Mouse (Mus musculus) hindbrain, embryonic 11.5 days (tissue): ENCODE data around the gene Anxa9. TPM values are rescaled to one million over a fixed set of nuclear protein-coding genes. Genes with fewer than 3 reads are reported as not detected.

ENCODE experiments used
- ATAC-seq: fragments of 200-750 bp; cut with Nextera tagmentation; 2 replicates; pipeline ENCODE4 v1.8.0; 2017; ENCODE audit warnings: mild to moderate bottlenecking, moderate TSS enrichment, moderate library complexity; ENCODE audit not compliant: low FRiP score
- DNase-seq: peaks from one replicate; pipeline ENCODE4 v3.0.0-alpha.2; 2015; ENCODE audit warnings: low spot score
- H3K27ac ChIP-seq: fragments of 300-500 bp; sonication (generic); 2 replicates; pipeline ENCODE4 v1.5.1; 2014; ENCODE audit warnings: mild to moderate bottlenecking, low read depth, low read length
- H3K27me3 ChIP-seq: fragments of 300-500 bp; sonication (generic); 2 replicates; pipeline ENCODE4 v1.6.1; 2014; ENCODE audit warnings: mild to moderate bottlenecking, low read length, moderate library complexity, mixed read lengths; ENCODE audit not compliant: control insufficient read depth, insufficient read depth
- H3K36me3 ChIP-seq: fragments of 300-500 bp; sonication (generic); 2 replicates; pipeline ENCODE4 v1.6.1; 2014; ENCODE audit warnings: mild to moderate bottlenecking, low read length, moderate library complexity, mixed read lengths; ENCODE audit not compliant: control insufficient read depth, insufficient read depth
- H3K4me1 ChIP-seq: fragments of 300-500 bp; sonication (generic); replicated peaks from 2 replicates; pipeline ENCODE4 v1.6.1; 2014; ENCODE audit warnings: low read length, mixed read lengths; ENCODE audit not compliant: control insufficient read depth, insufficient read depth
- H3K4me2 ChIP-seq: fragments of 300-500 bp; sonication (generic); replicated peaks from 2 replicates; pipeline ENCODE4 v1.6.1; 2014; ENCODE audit warnings: mild to moderate bottlenecking, low read depth, low read length
- H3K4me3 ChIP-seq: fragments of 300-500 bp; sonication (generic); 2 replicates; pipeline ENCODE4 v1.5.1; 2014; ENCODE audit warnings: low read depth, low read length
- H3K9ac ChIP-seq: fragments of 300-500 bp; sonication (generic); 2 replicates; pipeline ENCODE4 v1.6.1; 2014; ENCODE audit warnings: low read depth, low read length
- H3K9me3 ChIP-seq: fragments of 300-500 bp; sonication (generic); 2 replicates; pipeline ENCODE4 v1.6.1; 2016; ENCODE audit warnings: low read length; ENCODE audit not compliant: control insufficient read depth
- WGBS: fragments of 180-500 bp; shearing (Covaris S2); extraction: QIAGEN DNeasy Blood & Tissue Kit; methylation state at CpG from one replicate; pipeline ENCODE4 v1.1.7; 2014; 5-methylcytosine and 5-hydroxymethylcytosine counted together
- polyA plus RNA-seq: library from polyadenylated mRNA; unstranded; fragments of >200 nt; fragmentation: Nextera tagmentation; extraction: Ambion mirVana; gene quantifications from 2 replicates; pipeline ENCODE4 v1.2.1, GENCODE M21; 2014

Anxa9 gene
- polyA plus RNA-seq, 1 experiment from 2014 or later: 1.6 TPM

GRCm38 (mm10) chr3:95256931-95257330, 50.0 kb downstream of the Anxa9 start:
- ATAC-seq: no peak
- Histone ChIP-seq H3K27ac (no peak overlapping the region), H3K9me3 (no peaks in the 10 kb centered on the region), H3K4me3 (no peak overlapping the region), H3K9ac (no peak overlapping the region), H3K4me2 (no peak overlapping the region), H3K36me3 (0 out of 2 replicates have a peak, but pooled peaks cover 2% of the 10 kb centered on the region), H3K4me1 (no peaks in the 10 kb centered on the region), H3K27me3 (no peaks in the 10 kb centered on the region)
- DNase-seq: no peak
- 83% methylated on average over 5 of the region's 5 CpGs for WGBS

GRCm38 (mm10) chr3:95250783-95251424, 56.1 kb downstream of the Anxa9 start, which contains the start of gene Bnipl:
TSS of gene Bnipl (minus strand) at chr3:95251193.
- Histone ChIP-seq H3K27me3 (no peaks in the 10 kb centered on the region), H3K4me1 (no peaks in the 10 kb centered on the region), H3K9me3 (no peaks in the 10 kb centered on the region), H3K36me3 (0 out of 2 replicates have a peak, but pooled peaks cover 2% of the 10 kb centered on the region), H3K4me2 (no peak within 1 kb of the TSS), H3K4me3 (no peak within 1 kb of the TSS), H3K9ac (no peak within 1 kb of the TSS), H3K27ac (no peak within 1 kb of the TSS)
- ATAC-seq (no peak), DNase-seq (no peak)
- WGBS: 60% methylated on average over 7 of the region's 7 CpGs

- Histone ChIP-seq H3K9ac (no peak overlapping the region), H3K4me2 (no peak overlapping the region), H3K9me3 (no peaks in the 10 kb centered on the region), H3K4me3 (no peak overlapping the region), H3K4me1 (no peaks in the 10 kb centered on the region), H3K27ac (no peak overlapping the region), H3K36me3 (0 out of 2 replicates have a peak, but pooled peaks cover 2% of the 10 kb centered on the region), H3K27me3 (no peaks in the 10 kb centered on the region)
- DNase-seq (no peak), ATAC-seq (no peak)
- 80% methylated on average over 5 of the region's 5 CpGs for WGBS
These were observed 56.6 kb downstream of the Anxa9 start for GRCm38 (mm10) chr3:95250361-95250760.

- no peak for ATAC-seq
- no peak overlapping the region for H3K9ac ChIP-seq
- H3K4me1 ChIP-seq: no peaks in the 10 kb centered on the region
- no peak overlapping the region for H3K4me2 ChIP-seq
- H3K27ac ChIP-seq: no peak overlapping the region
- DNase-seq: no peak
- no peak overlapping the region for H3K4me3 ChIP-seq
- H3K36me3 ChIP-seq: no peaks in the 10 kb centered on the region
- no peaks in the 10 kb centered on the region for H3K9me3 ChIP-seq
- no peaks in the 10 kb centered on the region for H3K27me3 ChIP-seq
- WGBS: 67% methylated on average over 1 of the region's 1 CpGs
These were observed 59.2 kb downstream of the Anxa9 start for GRCm38 (mm10) chr3:95247660-95248336.

- Histone ChIP-seq H3K27ac (no peak overlapping the region), H3K36me3 (no peaks in the 10 kb centered on the region), H3K4me2 (no peak overlapping the region), H3K27me3 (no peaks in the 10 kb centered on the region), H3K9ac (no peak overlapping the region), H3K4me1 (no peaks in the 10 kb centered on the region), H3K9me3 (no peaks in the 10 kb centered on the region), H3K4me3 (no peak overlapping the region)
- DNase-seq: no peak
- ATAC-seq: no peak
- 85% methylated on average over 5 of the region's 5 CpGs for WGBS
These were observed 60.3 kb downstream of the Anxa9 start for GRCm38 (mm10) chr3:95246465-95247231.

Other genes with a start within 250 kb of the Anxa9 start
- 14.1 and 15.0 TPM in 2 replicates for gene Pip5k1a, start 200.2 kb downstream of the Anxa9 start, polyA plus RNA-seq
- gene Vps72, start 196.2 kb downstream of the Anxa9 start, polyA plus RNA-seq: 232 and 236 TPM in 2 replicates
- gene Tmod4, start 182.7 kb downstream of the Anxa9 start, polyA plus RNA-seq: 0.68 and 1.1 TPM in 2 replicates
- gene Scnm1, start 173.2 kb downstream of the Anxa9 start, polyA plus RNA-seq: 83.2 and 84.9 TPM in 2 replicates
- 12.5 and 19.3 TPM in 2 replicates for gene Lysmd1, start 173.1 kb downstream of the Anxa9 start, polyA plus RNA-seq
- gene Tnfaip8l2, start 164.8 kb downstream of the Anxa9 start, polyA plus RNA-seq: 1.7 and 2.1 TPM in 2 replicates
- 22.6 and 27.0 TPM in 2 replicates for gene Sema6c, start 146.7 kb downstream of the Anxa9 start, polyA plus RNA-seq
- gene Gabpb2, start 89.3 kb downstream of the Anxa9 start, polyA plus RNA-seq: 6.1 and 9.7 TPM in 2 replicates
- 110 and 117 TPM in 2 replicates for gene Cdc42se1, start 78.4 kb downstream of the Anxa9 start, polyA plus RNA-seq
- gene Mllt11, start 75.0 kb downstream of the Anxa9 start, polyA plus RNA-seq: 171 and 203 TPM in 2 replicates
- gene Gm128, start 65.6 kb downstream of the Anxa9 start, polyA plus RNA-seq: 0.21 TPM in 1 of 2 replicates, not detected in the other
- gene Bnipl, start 56.0 kb downstream of the Anxa9 start, polyA plus RNA-seq: 0.61 and 0.73 TPM in 2 replicates
- 42.2 and 46.5 TPM in 2 replicates for gene Mindy1, start 25.8 kb downstream of the Anxa9 start, polyA plus RNA-seq
- 31.0 and 31.3 TPM in 2 replicates for gene Prune1, start 25.1 kb downstream of the Anxa9 start, polyA plus RNA-seq
- gene Cers2, start 7.6 kb upstream of the Anxa9 start, polyA plus RNA-seq: 101 and 105 TPM in 2 replicates
- gene Setdb1, start 50.0 kb upstream of the Anxa9 start, polyA plus RNA-seq: 58.6 and 63.2 TPM in 2 replicates
- not detected in 2 replicates for gene 4930558C23Rik, start 95.7 kb upstream of the Anxa9 start, polyA plus RNA-seq
- gene Arnt, start 127.2 kb upstream of the Anxa9 start, polyA plus RNA-seq: 21.8 and 24.8 TPM in 2 replicates
- gene Ctsk, start 192.1 kb upstream of the Anxa9 start, polyA plus RNA-seq: 10.3 and 10.9 TPM in 2 replicates
- gene Ctss, start 219.6 kb upstream of the Anxa9 start, polyA plus RNA-seq: 11.3 and 12.3 TPM in 2 replicates